Mouse (Mus musculus): ENCODE results near the gene Frmd8.

Frmd8 gene

DNA sequence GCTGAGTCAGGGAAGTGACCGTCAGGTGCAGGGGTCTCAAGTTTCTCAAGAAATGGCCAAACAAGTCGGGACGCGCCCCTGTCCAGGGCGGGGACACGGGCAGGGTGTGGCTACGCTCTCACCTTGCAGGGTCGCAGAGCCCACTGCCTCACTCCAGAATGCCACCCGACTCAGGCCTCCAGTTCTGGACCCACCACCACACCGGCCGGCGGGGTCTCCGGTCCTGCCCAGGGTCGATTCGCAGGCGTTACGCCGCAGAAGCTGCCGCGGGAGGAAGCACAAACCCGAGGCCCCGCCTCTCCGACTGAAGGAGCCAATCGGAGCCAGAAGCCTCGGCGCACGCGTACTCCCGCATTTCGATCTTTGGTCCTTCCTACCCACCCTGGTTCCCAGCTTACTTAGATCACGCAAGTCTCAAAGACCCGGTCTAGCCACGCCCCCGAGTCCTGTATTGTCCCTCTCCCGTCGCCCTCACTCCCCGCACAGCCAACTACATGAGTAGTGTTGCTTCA is at the start of gene Frmd8:
Gene Frmd8 (minus strand): TSS at position 306 of the 512 bp plus-strand sequence.
- peak; percentile 92 for DNase-seq (ENCODE audit: low spot score)

DNA sequence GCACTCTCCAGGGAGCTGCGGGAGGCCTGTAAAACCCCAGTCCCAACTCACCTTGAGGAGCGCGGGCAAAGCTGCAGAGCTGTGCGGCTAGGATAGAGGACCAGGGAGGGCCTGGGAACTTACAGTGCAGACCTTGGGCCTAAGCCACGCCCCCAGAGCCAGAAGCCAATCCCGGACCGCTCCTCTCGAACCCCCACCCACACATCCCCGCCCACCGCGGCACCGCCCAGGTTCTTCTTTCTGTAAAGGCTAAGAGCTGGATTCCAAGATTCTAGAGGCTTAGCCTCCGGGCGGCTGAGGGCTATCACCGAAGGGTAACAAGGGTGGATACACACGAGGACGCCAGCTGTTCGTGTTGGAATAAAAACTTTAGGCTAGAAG is 49.6 kb upstream of the Frmd8 start, which contains the start of gene Cdc42ep2:
Gene Cdc42ep2 (minus strand): TSS at position 104 of the 381 bp plus-strand sequence.
- DNase-seq (ENCODE audit: low spot score) = peak; percentile 88

DNA sequence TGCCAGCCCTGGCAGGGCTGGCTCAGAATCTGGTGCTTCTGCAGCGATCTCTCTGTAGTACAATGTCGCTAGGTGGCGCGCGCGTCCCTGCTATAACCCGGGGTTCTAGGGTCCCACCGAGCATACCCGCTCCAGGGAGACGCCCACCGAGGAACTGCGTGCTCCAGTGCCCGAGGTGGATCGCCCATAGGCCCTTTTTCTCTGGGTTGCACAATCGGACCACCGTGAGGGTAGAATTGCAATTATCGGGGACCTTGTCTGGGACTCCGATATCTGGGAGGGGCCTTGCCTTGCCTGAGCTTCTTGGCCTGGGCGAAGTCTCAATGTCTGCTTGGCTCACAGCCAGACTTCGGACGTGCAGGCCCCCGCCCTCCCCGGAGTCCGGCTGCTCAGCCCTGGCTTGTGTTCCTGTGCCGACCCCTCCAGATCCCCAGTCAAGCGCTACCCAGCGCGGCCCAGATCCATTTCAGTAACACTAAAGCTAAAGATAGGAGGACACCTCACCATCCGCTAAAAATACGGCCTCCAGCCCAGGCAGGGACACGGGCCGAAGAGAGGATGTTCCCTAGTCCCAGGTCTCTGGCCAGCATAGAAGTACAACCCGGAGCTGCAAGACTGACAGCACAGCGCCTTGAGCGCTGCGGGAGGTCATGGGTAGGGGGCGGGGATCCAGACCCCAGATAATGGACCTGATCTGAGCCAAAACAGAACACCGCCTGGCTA is 49.1 kb upstream of the Frmd8 start:
- peak; percentile 76 for DNase-seq (ENCODE audit: low spot score)

DNA sequence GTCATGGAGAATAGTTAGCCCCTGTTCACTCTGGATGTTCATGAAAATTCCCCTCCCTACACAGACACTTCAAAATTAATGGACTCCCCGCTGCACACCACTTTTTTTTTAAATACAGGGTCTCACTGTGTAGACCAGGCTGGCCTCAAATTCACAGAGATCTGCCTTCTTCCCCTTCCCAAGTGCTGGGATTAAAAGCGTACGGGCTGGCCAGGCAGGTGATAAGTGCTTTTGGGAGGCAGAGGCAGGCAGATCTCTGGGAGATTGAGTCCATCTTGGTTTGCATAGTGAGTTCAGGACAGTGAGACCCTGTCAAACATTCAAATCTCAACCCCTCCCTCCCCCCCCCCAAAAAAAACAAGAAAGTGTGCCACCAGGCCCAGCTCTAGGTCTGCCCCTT is 47.9 kb upstream of the Frmd8 start:
- no peak for DNase-seq (ENCODE audit: low spot score)

DNA sequence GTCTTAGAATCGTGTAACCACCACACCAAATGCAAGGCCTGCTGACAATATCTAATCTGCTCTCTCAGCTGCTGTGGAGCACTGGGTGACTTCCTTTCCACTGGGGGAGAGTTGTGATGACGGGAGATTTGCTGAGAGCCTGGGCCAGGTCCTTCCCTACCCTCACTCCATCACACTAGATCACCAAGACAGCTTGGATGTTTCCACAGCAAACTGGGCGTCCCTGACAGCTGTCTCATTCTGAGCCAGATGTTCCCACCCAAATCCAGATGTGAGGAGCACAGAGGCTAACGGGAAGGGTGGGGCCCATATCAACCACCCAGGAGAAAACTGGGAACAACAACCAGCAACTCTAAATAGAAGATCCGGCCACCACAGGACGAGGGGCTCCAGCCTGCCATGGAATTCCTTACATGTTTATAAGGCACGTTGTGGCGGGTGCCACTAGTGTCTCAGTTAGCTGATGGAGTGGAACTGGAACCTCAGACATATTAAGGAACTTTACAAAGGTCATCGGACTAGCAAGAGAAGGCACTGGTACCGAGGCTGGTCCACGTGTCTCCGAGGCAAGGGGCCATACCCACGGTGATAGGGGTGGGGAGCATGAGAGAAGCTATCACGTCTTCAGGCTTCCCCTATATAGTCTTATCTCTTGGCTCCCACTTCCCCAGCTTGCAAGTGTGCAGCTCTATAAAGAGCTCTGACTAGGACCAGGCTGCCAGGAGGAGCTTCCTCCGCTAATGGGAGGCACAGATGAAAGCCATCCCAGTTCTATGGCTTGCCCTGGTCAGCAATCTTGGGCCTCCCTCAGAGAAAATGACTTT is 47.3 kb upstream of the Frmd8 start:
- DNase-seq (ENCODE audit: low spot score) = no peak

DNA sequence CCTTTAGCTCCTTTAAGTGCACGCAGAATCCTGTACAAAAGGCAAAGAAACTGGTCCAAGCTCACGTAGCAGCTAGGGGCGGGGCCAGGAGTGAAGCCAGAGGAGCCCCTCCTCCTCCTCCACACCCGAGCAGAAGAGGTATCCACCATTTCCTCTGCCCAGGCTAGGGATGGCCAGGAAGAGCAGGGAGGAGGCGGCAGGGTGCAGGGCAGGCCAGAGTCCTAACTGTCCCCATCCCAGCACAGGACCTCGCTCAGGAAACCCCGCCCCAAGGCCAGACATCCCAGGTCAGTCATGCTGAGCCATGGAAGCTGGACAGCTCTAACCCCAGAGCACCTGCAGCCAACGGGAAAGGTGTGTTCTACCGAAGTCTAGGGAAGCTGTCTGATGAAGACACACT is 46.6 kb upstream of the Frmd8 start:
- no peak for DNase-seq (ENCODE audit: low spot score)

DNA sequence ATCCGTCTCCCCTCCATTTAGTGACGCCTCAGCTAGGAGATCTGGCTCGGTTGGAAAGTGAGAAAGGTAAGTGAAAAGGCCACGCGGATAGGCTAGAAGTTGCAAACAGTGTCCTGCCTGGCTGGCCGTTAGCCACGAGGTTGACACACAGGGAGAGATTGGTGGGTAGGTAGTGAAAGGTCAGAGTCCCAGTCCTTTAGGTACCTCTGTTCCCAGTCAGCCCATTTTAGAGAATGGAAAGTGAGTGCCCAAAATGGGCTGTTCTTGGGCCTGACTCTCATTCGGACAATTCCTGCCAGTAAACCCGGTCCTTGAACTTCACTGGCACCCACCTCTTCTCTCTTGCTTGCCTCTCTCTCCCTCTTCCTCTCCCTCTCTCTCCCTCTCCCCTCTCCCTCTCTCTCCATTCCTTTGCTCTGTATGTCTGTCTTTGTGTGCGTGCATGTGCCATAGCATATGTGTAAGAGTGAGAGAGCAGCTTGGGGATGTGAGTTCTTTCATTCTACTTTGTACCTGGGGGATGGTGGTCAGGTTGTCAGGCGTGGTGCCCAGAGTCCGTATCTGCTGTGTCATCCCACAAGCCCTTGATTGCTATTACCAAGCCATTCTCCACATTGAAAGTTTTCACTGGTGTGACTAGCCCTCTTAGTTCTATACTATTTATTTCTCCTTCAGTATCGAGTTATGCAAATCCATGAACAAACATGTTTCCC is 38.1 kb upstream of the Frmd8 start, which contains the start of gene Dpf2:
Gene Dpf2 (minus strand): TSS at position 4 of the 713 bp plus-strand sequence.
- no peak for DNase-seq (ENCODE audit: low spot score)

DNA sequence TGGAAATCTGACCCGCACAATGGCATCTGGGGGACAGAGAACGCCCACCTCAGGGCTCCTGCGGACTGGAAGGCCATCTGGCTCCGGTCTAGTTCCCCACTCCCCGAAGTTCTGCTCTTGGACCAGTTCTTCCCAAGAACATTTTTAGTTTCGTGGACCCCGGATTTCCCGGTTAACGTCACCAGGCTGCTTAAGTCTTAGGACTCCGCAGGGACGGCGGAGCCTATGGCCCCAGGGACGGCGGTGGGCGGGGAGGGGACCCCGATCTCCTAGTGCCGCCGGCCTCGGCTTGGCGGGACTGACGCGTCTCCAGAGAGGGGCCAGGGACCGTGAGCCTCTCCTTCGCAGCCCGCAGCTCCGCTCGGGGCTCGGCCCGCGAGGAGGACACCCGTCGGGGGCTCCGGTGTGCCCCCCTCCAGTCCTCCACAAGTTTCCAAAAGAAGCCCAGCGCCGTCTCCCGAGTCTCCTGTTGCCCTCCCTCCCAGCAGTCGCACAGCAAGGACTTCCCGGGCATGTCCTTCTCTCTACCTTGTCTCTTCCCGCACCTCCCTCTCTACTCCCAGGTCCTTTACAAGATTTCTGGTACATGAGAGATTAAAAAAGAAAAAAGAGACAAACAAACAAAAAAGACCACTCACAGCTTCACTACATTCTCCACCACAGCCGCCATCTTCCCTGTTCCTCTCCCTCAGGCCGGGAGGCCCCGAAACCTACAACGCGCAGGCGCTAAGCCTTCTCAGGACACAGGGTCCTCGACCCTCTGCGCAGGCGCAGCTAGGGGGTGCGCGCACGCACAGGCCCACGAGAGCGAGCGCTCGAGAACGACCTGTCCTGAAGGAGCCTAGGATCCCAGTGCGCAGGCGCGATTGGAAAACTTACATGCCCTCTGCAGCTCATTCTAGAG is 37.3 kb upstream of the Frmd8 start:
- DNase-seq (ENCODE audit: low spot score) = peak; percentile 99

DNA sequence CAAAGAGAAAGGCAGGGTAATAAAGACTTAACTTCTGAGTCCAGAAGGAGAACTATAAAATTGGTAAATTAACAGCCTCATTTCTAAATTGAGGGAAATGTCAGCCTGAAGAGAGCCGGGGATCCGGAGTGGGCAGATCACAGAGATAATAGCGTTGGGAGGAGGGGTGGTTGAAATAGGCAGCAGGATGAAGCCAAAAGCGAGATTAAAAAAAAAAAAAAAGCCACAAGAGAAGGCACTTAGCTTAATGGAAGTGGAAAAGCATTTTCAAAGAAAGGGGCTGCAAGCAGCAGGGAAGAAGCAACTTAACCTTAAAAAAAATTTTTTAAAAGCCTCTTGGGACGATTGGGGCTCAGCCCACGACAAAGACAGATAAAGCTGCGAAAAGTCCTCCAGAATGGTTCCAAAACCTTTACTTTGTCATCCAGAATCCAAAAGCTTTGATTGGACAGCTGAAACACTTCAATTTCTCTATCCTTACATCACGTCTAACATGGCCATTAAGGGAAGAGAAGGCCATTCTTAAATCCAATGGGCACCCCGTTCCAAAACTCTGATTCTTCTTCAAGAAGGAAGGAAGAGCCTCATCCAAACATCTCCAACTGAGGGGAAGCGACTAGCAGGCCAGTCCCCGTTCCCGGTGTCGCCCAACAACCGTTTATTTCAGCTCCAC is 36.5 kb upstream of the Frmd8 start:
- no peak for DNase-seq (ENCODE audit: low spot score)

DNA sequence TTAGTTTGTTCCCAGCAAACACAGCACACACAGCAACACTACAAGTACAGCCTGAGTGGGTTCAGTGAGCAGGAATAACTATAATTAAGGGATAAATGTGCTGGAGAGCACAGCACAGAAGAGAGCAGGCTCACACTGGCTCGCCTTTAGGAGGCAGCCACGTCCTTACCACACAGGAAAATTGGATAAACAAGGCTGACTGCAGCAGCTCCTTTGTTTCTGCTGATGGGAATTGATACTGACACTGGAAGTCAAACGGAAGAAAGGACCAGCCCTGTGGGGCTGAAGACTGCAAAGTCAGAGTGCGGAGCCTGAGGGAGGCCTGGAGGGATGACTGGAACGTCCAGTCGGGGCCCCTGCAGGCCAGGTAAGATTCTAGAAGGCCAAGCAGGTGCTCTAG is 35.1 kb upstream of the Frmd8 start:
- no peak for DNase-seq (ENCODE audit: low spot score)

DNA sequence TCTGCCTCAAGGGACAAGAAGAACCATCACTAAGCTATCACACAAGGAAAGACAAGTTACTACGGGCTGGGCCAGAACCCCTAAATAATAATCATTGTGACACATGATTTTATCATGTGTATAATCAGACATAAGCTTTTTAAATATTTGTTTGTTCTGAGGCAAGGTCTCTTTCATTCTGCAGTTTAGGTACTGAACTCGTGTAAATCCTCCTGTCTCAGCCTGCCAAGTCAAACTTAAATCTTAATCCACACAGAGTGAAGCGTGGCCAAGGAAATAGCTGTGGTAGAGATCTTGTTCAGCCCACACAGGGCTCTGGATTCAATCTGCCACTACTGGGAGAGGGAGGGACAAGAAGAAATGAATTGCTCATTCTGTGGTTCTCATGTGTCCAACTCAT is 32.2 kb upstream of the Frmd8 start:
- DNase-seq (ENCODE audit: low spot score) = no peak

DNA sequence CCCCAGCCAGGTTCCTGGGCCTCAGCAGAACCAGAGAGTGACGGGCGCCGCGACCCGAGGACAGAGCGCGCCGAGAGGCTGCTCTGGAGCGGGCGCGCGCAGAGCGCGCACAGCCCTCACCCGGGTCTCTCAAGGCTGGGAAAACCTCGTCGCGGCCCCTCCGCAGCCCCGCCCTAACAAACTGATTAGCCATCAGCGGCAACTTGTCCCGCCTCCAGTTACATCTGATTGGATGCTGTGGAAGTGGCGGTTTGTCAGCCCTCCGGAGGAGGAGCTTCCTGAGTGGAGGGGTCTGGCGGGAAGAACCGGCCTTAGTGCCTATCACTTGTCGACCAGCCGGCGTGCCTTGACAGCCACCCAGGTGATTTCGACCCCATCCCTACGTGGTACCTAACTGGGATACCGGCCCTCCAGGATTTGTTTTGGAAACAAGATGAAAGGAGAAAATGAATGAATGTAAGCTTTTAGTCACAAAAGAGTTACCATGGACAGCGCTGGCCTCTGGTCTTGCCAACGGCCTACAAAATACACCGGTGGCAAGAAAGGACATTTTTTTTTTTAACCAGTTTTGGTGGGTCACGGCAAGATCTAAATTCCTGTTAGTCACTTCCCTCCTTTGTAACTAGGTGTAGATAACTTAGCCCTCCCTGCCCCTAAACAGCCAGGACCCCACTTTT is 19.1 kb upstream of the Frmd8 start, which contains the start of gene Tigd3:
Gene Tigd3 (minus strand): TSS at position 148 of the 677 bp plus-strand sequence.
- DNase-seq (ENCODE audit: low spot score) = peak; percentile 87

DNA sequence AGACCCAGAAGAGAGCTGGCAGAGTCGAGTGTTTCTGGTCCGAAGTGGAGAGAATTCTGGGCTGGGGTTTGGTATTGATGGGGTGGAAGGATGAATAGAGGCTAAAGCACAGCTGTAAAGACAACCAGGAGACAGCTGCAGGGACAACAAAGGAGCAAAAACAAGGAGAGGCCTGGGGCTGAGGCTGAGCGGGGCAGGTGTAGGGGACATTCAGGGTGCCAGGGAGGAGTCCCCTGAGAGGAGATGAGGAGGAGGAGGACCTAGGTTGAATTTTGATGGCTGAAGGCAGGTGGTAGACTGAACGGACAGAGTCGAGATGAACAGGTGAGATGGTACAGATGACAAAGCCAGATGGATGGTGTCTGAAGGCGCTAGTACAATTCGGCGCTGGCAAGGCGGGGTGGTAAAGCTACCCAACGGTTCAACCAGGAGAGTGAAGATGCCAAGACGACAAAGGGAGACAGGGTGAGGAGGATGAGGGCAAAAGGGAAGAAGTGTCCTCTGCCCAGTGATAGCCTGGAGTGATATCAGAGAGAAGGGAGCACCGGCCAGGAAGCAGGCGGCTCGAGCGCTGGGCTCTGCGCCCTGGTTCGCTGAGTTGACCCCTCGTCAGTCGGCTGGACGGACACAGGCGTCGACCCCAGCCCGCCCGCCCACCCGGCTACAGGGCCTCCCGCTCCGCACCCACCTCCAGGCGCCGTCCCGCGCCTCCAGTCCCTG is 18.4 kb upstream of the Frmd8 start:
- no peak for DNase-seq (ENCODE audit: low spot score)

DNA sequence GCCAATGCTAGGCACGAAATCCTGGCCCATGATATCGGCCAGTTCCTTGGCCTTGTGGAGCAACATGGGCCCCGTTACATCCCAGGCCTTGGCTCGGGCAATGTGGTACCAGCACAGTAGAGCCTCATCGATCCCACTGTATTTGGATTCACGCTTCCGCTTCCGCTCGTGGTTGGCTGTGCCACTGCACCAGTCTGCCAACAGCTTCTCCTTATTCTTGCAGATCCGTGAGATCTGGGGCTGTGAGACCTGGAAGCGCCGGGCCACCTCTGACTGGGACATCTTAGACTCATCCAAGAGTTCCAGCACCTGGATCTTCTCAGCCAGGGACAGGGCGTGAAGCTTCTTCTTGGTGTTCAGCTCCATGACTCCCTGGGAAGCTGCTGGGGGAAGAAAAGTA is 17.7 kb upstream of the Frmd8 start:
- no peak for DNase-seq (ENCODE audit: low spot score)

DNA sequence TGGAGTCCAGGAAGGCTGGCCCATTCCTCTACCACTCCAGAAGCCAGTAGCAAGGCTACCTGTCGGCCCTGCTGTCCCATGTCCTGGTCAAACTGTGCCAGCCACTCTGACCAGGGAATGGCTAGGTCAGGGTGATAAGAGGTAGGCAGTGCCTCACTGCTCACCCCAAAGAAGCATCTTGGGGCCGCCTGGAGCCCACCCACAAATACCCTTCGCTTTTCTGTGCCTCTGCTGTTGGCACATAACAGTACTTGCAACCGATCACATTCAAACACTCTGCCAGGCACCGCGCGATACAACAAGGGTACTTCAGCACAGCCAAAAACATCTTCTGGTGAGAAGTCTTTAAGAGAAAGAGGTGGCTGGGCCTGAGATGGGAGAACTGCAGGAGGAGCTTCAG is 17.2 kb upstream of the Frmd8 start:
- no peak for DNase-seq (ENCODE audit: low spot score)

DNA sequence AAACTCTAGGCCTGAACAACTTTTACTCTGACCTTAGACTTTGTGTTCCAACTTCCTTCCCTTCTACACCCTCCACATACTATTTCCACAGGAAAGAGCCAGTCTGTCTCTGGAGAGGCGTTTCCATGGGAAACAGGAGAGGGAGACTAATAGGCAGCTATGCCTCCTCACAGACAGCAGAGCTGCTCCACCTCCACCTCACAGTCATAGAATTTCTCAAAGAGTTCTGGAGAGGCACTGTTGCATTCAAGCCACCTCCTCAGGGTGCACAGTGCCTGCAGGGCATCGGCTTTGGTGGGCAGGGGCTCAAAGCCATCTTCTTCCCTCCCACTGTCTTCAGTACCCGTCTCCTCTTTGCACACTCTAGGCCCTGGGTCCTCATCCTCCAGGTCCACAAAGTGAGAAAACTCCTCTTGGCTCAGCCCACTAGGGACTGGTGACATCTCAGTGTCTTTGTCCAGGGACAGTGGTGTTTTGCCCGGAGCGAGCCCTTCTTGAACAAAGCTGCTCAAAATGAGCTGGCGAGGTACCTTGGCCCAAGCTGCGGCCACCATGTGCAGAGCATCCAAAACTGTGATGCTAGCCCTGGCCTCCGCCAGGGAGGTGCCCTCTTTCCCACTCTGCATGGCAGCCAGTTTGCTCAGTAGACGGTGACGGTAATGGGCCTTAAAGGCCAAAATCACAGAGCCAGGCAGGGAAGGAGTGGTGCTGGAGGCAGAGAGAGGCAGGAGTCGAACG is 16.6 kb upstream of the Frmd8 start:
- no peak for DNase-seq (ENCODE audit: low spot score)

DNA sequence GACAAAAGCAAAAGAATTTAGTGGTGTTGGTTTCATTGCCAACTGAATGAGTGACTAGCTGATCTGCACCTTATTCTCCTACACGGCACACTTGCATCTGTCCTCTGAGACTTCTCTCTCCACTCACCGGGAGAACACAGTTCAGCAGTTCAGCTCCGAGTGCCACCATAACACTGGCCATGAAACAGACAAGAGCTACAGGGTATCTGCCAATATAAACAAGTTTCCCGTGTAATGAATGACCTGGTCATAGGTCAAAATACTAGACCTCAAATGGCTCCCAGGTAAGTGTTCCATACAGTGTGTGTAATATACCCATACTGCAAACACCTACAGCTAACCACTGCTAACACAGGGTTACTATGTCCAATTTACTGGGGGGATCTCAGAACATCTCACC is 14.1 kb upstream of the Frmd8 start:
- DNase-seq (ENCODE audit: low spot score) = no peak

DNA sequence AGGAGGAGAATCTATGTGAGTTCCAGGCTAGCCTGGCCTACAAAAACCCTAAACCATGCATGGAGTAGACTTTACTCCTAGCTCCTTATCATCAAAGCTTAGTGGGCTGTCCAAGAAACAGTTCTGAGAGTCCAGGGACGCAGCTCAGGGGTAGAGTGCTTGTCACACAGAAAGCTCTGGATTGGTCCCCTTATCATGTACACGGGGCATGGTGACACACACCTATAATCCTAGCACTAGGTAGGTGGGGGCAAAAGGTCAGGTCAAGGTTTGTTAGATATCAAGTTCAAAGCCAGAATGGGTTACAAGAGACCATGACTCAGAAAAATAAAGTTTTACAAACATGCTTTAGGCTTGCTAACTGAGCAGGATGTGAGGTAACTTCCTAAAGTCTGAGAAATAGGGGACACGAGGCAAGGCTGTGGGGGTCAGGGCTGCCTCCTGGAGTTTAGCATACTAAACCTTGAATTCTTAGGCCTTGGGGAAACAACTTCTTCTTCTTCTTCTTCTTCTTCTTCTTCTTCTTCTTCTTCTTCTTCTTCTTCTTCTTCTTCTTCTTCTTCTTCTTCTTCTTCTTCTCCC is 12.3 kb upstream of the Frmd8 start:
- DNase-seq (ENCODE audit: low spot score) = no peak

Measured in T-cell, adult 2 months (primary cell).